Comparison of ENCODE assay signal across 20 mouse cellular contexts in the genomic region with DNA sequence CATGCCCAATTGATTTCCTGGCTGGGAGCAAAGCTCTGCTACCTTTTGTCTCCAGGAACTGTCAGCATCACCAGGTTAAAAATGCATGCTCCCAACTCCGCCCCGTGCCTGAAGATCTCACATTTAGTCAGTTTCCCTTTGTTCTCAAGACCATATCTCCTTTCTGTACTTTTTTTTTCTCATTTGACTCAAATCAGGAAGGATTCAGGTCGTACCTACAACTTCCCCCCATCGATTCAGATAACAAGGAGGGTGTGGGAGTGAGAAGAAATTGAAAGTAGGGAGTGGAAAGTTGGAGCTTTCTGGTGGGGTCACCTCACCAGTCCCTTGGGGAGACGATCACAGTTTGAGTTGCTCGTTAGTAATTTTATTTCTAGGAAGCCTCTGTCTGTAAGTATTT.
DNase-seq lines count a peak whose midpoint lies in the region; ATAC-seq and TF ChIP-seq lines count a peak whose summit lies in the region.
"Had no signal": no experiment of that assay in that cellular context is flagged by ENCODE, and none has a peak within 500 bp of the region (broad histone marks: within the 10 kb centered on the region; RNA-seq: fewer than 3 reads in every experiment).

No protein-coding gene starts in this region.

- no peak for TF ChIP-seq CTCF in liver, embryonic 14.5 days (IDR thresholded peaks at IDR 0.05; ENCODE audit: low read depth)

- no peak overlapping the region for H3K27ac ChIP-seq in liver, embryonic 14.5 days
- H3K27ac ChIP-seq: embryonic facial prominence, embryonic 12.5 days; forebrain, embryonic 12.5 days; hindbrain, embryonic 13.5 days; limb, embryonic 12.5 days had no signal

- DNase-seq in liver, embryonic 14.5 days (ENCODE audit: low read depth in 3 of 3, low spot score in 3 of 3) = no peak
- no peak for DNase-seq in liver
- peak; percentile 34 for DNase-seq in CD4-positive, CD25-positive, alpha-beta regulatory T cell, adult 2 months (ENCODE audit: low read depth, low spot score)
- peak; percentile 55 for DNase-seq in splenic B cell, adult 2 months (ENCODE audit: low read depth, low spot score)
- no peak for DNase-seq in frontal cortex, postnatal 25 days (ENCODE audit: low spot score in 2 of 2)
- no peak for DNase-seq in lung, adult 18-20 months
- DNase-seq: adrenal gland, adult 2 months; cerebellum, adult 11 months; cerebellum, postnatal 10 days; gastrocnemius, postnatal 36 days; kidney, postnatal 25 days; layer of hippocampus, postnatal 36 days; lung, postnatal 10 days; thymus, adult 18-20 months had no signal

- WGBS in liver, embryonic 14.5 days (ENCODE audit: insufficient replicate concordance) = 34% methylated on average over 6 of the region's 6 CpGs

- H3K4me3 ChIP-seq in liver, embryonic 14.5 days (ENCODE audit: insufficient read depth in 1 of 2, low read depth in 2 of 2, low read length in 2 of 2) = no peak overlapping the region
- H3K4me3 ChIP-seq: embryonic facial prominence, embryonic 12.5 days; forebrain, embryonic 12.5 days; hindbrain, embryonic 13.5 days; limb, embryonic 12.5 days had no signal

- H3K9me3 ChIP-seq in liver, embryonic 14.5 days (ENCODE audit: control insufficient read depth, low read length) = no peaks in the 10 kb centered on the region
- H3K9me3 ChIP-seq: embryonic facial prominence, embryonic 12.5 days; forebrain, embryonic 12.5 days; hindbrain, embryonic 13.5 days; limb, embryonic 12.5 days had no signal

- ATAC-seq in liver, embryonic 14.5 days (ENCODE audit: insufficient read depth) = no peak
- ATAC-seq in activated CD4-positive, CD25-positive, alpha-beta regulatory T cell, adult 4 months = peak; percentile 33

- 0 out of 2 replicates have a peak overlapping the region, but pooled peaks have one; percentile 6 for H3K4me2 ChIP-seq in liver, embryonic 14.5 days (ENCODE audit: low read depth)
- H3K4me2 ChIP-seq: embryonic facial prominence, embryonic 12.5 days; forebrain, embryonic 12.5 days; hindbrain, embryonic 13.5 days; limb, embryonic 12.5 days; midbrain, embryonic 11.5 days had no signal

- no peaks in the 10 kb centered on the region for H3K27me3 ChIP-seq in liver, embryonic 14.5 days (ENCODE audit: control insufficient read depth, insufficient read depth, low read length)
- H3K27me3 ChIP-seq in splenic B cell, adult 2 months (ENCODE audit: control insufficient read depth, insufficient read depth, low read length, poor library complexity, severe bottlenecking) = no peaks in the 10 kb centered on the region
- H3K27me3 ChIP-seq: embryonic facial prominence, embryonic 12.5 days; forebrain, embryonic 12.5 days; hindbrain, embryonic 13.5 days; limb, embryonic 12.5 days had no signal

- H3K4me1 ChIP-seq in liver, embryonic 14.5 days (replicated peaks; ENCODE audit: control insufficient read depth in 2 of 2, insufficient read depth in 2 of 2, low read length in 1 of 2) = peaks cover 1 to 13% of the 10 kb centered on the region in 2 experiments; a peak in 3 of 4 replicates
- H3K4me1 ChIP-seq: embryonic facial prominence, embryonic 12.5 days; forebrain, embryonic 12.5 days; hindbrain, embryonic 13.5 days had no signal

- no peak for TF ChIP-seq EP300 in liver, embryonic 14.5 days (IDR thresholded peaks at IDR 0.05; ENCODE audit: low read depth)

- H3K9ac ChIP-seq in liver, embryonic 14.5 days (replicated peaks) = no peak overlapping the region
- H3K9ac ChIP-seq: embryonic facial prominence, embryonic 12.5 days; forebrain, embryonic 12.5 days; hindbrain, embryonic 13.5 days; limb, embryonic 12.5 days had no signal

- H3K36me3 ChIP-seq in liver, embryonic 14.5 days (replicated peaks; ENCODE audit: control insufficient read depth, insufficient read depth, low read depth) = no peaks in the 10 kb centered on the region
- H3K36me3 ChIP-seq in splenic B cell, adult 2 months (ENCODE audit: control insufficient read depth, insufficient read depth, low read length, poor library complexity, severe bottlenecking) = no peaks in the 10 kb centered on the region
- H3K36me3 ChIP-seq: embryonic facial prominence, embryonic 12.5 days; forebrain, embryonic 12.5 days; hindbrain, embryonic 13.5 days; limb, embryonic 12.5 days had no signal

Comparison
In these comparisons a context has a peak if more than half of its experiments do, and no peak if none do; other contexts are left out.
1. DNase-seq: peak in CD4-positive, CD25-positive, alpha-beta regulatory T cell, adult 2 months (single experiment) and splenic B cell, adult 2 months (single experiment); none in liver, embryonic 14.5 days (0 of 3), liver (single experiment), frontal cortex, postnatal 25 days (0 of 2) and lung, adult 18-20 months (0 of 2).